Mouse (Mus musculus) C2C12 (cell line): ENCODE data around the gene Sco2.

Experiments used
- CEBPB ChIP-seq: IDR thresholded peaks from one replicate; pipeline ENCODE4 v1.6.1; 2011; ENCODE audit warnings: low read depth, mild to moderate bottlenecking, control low read depth, moderate library complexity
- CTCF ChIP-seq: IDR thresholded peaks from one replicate; pipeline ENCODE4 v1.5.1; 2011; ENCODE audit not compliant: control insufficient read depth, insufficient read depth, insufficient read length
- FOSL1 ChIP-seq: IDR thresholded peaks from one replicate; pipeline ENCODE4 v1.8.0; 2011; ENCODE audit warnings: mild to moderate bottlenecking, low read length; ENCODE audit not compliant: poor library complexity, insufficient read depth, severe bottlenecking
- MAX ChIP-seq: IDR thresholded peaks from one replicate; pipeline ENCODE4 v1.6.1; 2011; ENCODE audit warnings: mild to moderate bottlenecking, control low read depth
- MYOD1 ChIP-seq: IDR thresholded peaks from one replicate; pipeline ENCODE4 v1.6.1; 2011; ENCODE audit warnings: low read depth; ENCODE audit not compliant: control insufficient read depth, insufficient read length
- MYOG ChIP-seq: IDR thresholded peaks from one replicate; pipeline ENCODE4 v1.6.1; 2011; ENCODE audit not compliant: control insufficient read depth, insufficient read length; ENCODE audit errors: extremely low read depth
- USF1 ChIP-seq: IDR thresholded peaks from one replicate; pipeline ENCODE4 v1.6.1; 2011; ENCODE audit warnings: low read depth, mild to moderate bottlenecking, control low read depth, moderate library complexity

GRCm38 (mm10) chr15:89402471-89402870, 28.8 kb upstream of the Sco2 start:
- TF ChIP-seq CTCF, result no peak
- no peak for TF ChIP-seq MYOG
- TF ChIP-seq MAX, result no peak
- no peak for TF ChIP-seq FOSL1
- TF ChIP-seq USF1, result no peak
- no peak for TF ChIP-seq MYOD1
- no peak for TF ChIP-seq CEBPB
